Mouse (Mus musculus): ENCODE data around the gene Rnf24.
"Not testable (repeated sequence)": the region's sequence is repeated elsewhere in the genome, so short reads cannot be mapped to it uniquely, and the experiment has no call there.

Gene Rnf24

DNA sequence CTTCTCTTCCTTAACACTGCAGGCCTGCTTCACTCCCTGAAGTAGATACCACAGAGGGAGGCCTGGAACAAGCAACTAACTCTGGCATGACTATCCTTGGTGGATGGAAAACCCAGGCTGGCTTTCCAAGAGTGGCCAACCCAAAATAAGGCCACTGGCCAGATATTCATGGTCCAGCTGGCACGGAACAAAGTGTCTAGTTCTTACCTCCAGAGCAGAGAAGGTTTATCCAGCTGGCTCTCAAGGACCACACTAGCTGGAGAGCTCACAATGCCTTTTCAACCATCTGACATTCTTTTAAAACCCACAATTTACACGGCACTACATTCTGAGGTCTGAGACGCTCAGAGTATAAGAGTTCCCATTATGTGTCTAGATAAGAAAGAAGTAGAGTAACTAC lies 8.2 kb downstream of the Rnf24 start:
- DNase-seq (ENCODE audit: low spot score in 2 of 2) = peak; percentile 57 to 62

DNA sequence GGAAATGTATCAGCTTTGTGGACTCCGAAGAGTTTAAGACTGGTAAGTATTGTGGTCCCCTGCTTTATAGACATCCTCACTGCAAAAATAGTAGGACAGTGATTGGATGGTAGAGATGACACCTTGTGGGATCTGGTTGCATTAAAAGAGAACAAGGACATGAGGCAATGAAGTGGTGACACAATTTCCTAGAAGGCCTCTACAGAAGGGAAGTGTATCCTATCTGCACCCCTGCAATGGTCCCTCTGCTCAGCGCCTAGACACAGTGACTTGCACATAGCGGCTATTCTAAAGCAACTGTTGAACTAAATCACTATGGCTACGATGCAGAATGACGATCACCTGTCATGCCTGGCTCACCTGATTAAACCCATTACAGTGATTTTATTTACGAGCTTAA lies 15.1 kb downstream of the Rnf24 start:
- DNase-seq (ENCODE audit: low spot score in 2 of 2) = no peak

DNA sequence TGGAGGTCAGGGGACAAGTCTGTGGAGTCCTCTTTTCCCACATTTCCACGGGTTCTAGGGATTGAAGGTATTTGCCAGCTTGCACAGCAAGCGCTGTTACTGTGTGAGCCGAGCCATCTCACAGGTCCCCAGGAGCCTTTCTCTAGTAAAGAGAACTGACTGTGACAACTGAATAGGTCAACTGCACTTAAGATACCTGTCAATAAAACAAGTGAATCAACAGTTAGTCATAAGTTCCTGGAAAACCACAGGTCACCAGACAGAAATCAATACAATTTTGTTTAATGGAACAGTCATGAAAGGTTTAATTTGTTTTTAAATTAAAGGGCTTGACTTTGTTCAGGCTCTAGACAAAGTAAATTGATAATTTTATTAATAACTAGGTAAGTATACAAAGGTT lies 22.1 kb downstream of the Rnf24 start:
- no peak for DNase-seq (ENCODE audit: low spot score in 2 of 2)

DNA sequence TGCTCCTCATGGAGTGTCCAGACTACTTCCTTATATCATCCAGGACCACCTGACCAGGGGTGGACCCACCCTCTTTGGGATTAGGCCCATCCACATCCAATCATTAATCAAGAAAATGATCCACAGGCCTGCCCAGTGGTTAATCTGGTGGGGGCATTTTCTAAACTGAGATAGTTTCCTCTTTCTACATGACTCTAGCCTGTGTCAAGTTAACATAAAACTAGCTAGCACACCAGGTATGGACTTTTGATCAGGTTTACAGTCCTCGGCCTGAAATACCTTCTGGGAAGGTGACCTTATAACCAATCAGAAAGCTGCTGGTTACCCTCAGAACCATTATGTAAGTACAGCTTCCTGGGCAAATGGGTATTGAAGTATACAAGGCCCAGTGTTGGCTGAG lies 23.7 kb downstream of the Rnf24 start:
- no peak for DNase-seq (ENCODE audit: low spot score in 2 of 2)

DNA sequence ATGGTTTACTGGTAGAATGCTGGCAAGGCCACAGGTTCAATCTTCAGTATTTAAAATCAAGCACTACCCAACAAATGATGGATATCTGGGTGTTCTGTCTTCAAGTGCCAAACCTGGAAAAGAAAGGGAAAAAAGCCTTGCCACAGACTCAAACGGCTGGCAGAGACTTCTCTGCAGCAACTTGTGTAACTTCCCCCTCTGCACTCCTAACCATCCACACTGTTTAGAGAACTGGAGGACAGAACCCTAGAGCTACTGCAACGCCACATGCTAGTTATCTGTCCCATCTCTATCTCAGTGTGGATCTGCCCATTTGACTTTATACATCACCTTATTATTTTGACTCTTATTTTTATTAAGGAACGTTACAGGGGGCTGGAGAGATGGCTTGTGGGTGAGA lies 26.6 kb downstream of the Rnf24 start:
- DNase-seq (ENCODE audit: low spot score in 2 of 2) = no peak

DNA sequence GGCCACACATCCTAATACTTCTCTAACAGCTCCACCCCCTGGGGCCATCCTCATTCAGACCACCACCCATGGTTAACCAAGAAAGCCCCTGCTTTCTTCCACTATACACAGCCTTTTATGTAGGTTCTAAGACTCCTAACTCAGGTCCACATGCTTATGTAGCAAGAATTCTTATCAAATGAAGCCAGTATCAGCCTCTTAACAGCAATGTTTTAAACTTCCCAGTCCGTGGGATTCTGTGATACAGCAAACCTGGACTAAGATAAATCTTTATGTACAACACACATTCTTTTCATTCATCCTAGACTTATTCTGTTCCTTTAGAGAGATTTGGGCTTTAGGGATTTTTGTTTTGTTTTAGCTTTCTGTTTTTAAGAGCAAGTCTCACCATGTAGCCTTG lies 29.0 kb downstream of the Rnf24 start:
- no peak for DNase-seq (ENCODE audit: low spot score in 2 of 2)

DNA sequence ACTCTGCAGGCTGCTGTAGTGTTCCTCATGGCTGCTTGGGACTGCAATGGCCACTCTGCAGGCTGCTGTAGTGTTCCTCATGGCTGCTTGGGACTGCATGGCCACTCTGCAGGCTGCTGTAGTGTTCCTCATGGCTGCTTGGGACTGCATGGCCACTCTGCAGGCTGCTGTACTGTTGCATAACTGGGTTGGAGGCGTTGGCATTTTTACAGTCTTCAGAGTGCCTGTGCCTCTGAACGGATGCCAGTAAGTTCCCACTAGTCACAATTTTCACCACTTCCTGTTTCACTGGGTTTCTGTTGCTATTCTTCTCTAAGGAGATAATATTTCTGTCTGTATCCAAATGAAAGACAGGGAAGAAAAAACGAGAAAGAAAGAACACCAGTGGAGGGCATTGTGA lies 31.5 kb downstream of the Rnf24 start:
- DNase-seq (ENCODE audit: low spot score in 2 of 2) = peak; percentile 66 to 72

DNA sequence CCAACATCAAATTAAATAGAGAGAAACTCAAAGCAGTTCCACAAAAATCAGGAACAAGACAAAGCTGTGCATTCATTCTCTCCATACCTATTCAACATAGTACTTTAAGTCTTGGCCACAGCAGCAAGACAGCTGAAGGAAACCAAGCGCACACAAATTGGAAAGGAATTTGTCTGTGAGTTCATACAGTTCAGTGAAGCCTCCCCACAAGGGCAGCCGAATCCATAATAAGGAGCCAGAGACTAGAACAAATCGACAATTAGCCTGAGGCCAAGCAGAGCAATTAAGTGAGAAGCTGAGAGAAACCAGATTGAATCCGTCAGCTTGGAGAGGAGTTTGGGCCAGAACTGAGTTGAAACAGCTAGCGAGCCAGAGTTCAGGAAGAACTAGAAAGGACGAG lies 33.3 kb downstream of the Rnf24 start:
- DNase-seq (ENCODE audit: low spot score in 2 of 2) = no peak

DNA sequence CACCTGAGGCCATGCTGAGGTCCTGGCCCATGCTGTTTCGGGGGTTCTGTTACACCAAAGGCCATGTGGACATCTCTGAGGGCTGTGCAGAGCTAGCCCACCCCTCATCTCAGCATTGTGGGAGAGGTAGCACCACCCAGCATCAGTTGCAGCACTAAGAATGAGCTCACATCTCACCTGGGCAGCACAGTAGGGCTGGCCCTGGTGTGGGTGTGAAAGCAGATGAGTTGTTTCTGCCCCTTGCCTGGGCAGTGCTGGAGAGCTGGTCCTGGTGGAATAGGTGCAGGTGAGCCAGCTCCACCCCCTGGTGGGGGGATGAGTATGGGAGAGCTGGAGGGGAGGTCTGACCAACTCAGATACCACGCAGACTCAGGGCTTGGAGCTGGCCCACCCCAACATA lies 36.5 kb downstream of the Rnf24 start:
- DNase-seq (ENCODE audit: low spot score in 2 of 2) = no peak

DNA sequence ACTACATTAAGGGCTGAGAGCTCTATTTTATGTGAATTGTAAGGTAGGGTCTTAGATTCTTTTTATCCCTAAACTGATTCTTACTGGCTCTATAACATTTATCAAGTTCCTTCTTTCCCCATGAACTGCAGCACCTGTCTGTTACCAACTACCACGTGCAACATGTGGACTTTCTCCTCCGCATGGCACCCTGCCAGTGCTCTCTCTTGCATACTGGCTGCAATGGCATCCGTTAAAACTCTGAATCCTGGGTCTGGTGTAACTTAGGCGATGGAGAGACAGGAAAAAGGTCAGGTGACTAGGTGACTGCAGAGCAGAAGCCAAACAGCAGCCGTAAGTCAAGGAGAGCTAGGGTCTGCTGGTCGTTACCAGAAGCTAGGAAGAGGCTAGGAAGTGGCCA lies 43.4 kb downstream of the Rnf24 start:
- DNase-seq (ENCODE audit: low spot score in 2 of 2) = no peak

DNA sequence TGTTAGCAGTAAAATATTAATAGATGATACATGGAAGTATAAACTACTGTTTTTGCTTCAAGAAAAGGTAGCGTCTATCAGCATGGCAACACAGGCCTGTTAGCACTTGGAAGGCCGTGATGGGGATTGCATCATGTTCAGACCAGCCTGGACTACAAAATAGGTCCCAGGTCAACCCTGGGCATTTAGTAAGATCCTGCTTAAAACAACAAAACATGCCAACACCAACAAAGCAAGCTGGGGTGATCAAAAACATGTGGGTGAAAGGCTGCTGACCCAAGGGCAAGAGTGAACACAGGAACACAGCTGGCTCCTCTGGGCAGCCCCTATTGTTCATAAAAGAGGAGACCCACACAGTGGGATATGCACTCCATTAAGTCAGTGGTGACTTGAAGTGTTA lies 44.9 kb downstream of the Rnf24 start:
- DNase-seq (ENCODE audit: low spot score in 2 of 2) = no peak

DNA sequence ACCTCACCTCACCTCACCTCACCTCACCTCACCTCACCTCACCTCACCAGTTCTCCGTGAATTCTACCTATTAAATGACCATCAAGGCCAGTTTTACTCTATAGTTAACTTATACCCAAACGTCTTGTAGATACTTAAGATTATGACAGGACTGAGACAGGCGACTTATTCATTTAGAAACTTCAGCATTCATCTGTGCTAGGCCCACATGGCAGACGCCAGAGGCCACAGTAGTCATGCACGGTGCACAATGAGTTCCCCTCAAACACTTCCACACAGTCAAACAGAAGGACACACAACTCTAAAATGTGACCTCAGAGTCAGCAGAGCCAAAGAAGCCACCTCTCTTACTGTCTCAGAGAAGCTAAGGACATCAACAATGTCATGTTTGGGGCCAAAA lies 45.3 kb downstream of the Rnf24 start:
- DNase-seq (ENCODE audit: low spot score in 2 of 2) = no peak

DNA sequence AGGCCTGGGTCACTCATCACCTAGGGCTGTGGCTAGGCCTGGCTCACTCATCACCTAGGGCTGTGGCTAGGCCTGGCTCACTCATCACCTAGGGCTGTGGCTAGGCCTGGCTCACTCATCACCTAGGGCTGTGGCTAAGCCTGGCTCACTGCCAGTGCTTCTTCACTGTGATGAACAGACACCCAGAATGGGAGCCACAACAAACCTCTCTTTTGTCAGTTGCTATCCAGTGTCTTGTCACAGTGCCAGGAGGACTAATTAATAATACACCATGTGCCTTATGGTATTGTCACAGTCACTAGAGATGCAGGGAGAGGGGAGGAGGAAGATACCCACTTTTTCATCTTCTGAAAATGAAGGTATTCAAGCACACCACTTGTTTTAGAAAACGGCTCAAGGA lies 47.5 kb downstream of the Rnf24 start:
- DNase-seq (ENCODE audit: low spot score in 2 of 2) = not testable (repeated sequence)

DNA sequence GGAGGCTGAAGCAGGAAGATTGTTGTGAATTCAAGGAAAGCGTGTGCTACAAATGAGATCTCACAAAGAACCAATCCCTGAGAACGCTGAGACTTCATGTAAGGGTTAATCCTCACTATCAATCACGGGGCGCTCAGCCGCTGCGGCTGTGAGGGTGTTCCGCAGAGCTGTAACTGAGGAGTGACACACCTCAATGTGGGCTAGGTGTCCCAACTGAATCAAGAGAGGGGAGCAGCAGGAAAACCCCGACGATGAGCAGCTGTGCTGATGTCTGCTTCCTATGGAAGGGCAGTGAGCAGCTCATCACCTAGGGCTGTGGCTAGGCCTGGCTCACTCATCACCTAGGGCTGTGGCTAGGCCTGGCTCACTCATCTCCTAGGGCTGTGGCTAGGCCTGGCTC lies 48.2 kb downstream of the Rnf24 start:
- no peak for DNase-seq (ENCODE audit: low spot score in 2 of 2)

DNA sequence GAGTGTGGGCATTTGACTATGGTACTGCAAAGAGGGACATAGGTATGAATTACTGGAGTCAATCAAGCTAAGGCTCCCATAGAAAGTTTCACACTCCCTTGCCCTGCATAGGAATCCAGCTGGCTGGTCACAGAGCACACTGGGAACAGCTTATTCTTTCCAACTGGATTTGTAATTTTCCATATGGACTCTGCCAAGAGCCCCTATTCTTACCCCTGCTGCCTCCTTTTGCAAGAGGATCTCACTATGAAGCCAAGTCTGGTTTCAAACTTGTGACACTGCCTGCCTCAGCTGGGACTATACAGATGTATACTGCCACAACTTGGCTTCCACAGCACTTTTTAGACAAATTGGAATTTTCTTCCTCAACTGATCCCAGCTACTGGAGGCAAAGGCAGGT lies 51.1 kb downstream of the Rnf24 start:
- peak; percentile 6 to 44 for DNase-seq (ENCODE audit: low spot score in 2 of 2)

DNA sequence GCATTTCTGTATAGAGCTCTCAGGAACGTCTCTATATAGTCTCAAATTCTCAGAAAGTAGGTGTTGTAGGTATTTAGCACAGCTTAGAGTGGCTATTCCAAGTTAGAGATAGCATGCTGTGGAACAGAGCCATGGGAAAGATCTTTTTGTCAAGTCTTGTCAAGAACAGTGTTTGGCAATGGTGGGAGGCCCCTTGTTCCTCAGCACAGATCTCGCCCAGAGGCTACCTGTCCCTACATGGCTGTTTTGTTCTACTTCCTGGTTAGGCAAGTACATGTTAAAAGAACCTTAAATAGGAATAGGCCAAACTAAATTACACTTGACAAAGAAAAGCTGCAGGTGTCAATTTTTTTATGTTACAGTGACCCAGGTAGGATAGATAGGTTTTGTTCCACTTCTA lies 52.2 kb downstream of the Rnf24 start:
- no peak for DNase-seq (ENCODE audit: low spot score in 2 of 2)

DNA sequence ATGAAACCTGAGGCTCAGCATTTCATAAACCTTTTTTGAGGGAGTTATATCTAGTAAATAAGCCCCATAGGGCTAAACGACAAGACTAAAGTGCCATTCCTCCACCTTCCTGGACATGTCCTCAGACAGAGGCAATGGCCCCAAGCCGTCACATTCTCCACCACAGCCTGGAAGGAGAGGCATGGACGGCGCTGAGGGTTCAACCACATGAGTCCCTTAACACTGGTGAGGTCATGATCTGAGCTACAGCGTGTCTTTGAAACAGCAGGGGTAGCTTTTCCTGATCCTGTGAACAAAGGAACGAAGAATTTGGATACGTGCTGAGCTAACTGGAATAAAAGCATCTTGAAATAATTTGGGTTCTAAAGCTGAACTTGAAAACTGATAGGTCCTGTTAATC lies 54.0 kb downstream of the Rnf24 start:
- DNase-seq (ENCODE audit: low spot score in 2 of 2) = not testable (repeated sequence)

DNA sequence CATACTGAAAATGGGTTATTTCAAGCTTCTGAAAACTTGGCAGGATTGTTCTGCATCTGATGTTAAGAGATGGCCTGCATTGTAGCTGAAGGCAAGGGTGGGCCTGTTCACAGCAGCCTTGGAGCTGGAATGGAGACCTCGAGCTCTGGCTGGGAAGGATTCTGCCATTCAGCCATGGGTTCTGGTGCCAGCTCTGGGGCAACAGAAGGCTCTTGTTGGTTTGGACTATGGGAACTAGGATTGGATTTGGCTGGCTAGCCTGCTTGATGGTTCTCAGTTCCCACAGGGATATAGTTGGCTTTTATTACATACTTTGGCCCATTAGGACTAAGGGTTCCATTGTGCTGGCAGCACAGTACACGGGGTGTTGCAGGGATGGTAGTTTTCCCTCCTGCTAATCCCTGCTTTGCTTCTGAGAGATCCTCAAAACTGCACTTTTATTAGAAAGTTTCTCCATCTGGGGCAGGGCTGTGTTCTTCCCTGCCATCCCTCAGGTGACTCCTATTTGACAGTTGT lies 55.9 kb downstream of the Rnf24 start:
- no peak for DNase-seq (ENCODE audit: low spot score in 2 of 2)

DNA sequence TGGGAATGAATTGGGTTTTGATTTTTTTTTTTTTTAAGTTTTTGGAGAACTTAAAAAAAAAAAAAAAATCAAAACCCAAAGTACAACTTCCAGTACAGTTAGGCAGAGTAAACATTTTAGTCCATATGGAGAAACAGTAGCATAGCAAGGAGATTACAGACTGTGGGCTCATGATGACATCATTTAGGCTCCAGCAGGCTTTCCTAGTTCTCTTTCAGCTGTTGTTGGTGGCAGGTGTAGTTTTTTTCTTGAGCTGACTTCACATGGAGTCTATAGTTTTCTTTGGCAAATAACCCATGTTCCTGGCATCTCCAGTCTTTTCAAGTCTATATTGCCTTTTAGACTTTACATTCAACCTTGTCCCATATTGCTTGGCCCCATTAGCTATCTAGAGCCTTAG lies 62.0 kb downstream of the Rnf24 start:
- no peak for DNase-seq (ENCODE audit: low spot score in 2 of 2)

DNA sequence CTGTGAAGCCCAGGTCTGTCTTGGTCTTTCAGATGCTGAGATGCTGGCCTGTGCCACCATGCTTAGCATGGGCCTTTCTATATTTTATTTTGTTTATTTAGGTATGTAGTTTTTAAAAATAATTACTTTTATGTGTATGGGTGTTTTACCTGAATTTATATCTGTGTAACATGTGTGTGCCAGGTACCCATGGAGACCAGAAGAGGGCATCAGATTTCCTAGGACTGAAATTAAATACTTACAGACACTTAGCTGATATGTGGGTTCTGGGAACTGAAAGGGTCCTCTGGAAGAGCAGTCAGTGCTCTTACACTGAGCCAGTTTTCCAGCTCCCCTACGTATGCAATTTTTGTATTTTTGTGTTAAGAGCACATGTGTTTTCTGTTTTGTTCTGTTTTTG lies 66.4 kb downstream of the Rnf24 start:
- no peak for DNase-seq (ENCODE audit: low spot score in 2 of 2)

DNA sequence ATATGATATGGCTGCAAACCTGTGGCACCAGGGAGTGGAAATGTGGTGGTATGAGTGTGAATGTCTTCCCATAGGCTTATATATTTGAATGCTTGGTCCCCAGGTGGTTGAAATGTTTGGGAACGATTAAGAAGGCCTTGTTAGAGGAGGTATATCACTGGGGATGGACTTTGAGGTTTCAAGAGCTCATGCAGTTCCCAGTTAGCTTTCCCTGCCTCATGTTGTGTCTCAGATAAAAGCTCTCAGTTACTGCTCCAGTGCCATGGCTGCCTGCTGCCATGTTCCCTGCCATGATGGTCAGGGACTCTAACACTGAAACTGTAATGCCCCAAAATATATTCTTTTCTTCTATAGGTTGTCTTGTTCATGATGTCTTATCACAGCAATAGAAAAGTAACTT lies 71.1 kb downstream of the Rnf24 start:
- DNase-seq (ENCODE audit: low spot score in 2 of 2) = no peak

DNA sequence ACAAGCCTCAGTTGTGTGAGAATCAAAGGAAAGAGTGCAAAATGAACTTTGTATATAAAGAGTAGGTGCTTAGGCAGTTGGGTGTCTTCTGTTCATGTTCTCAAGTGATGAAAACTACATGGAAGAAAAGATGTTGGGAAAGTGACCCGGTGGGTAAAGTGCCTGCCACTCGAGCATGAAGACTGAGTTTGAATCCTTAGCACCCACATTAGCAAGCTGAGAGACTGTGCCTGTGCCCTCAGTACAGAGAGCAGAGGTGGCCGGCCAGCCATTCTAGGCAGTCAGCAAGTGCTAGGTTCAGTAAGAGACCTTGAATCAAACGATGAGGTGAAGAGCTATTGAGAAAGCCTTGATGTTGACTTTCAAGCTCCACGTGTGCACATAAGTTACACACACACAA lies 76.0 kb downstream of the Rnf24 start:
- no peak for DNase-seq (ENCODE audit: low spot score in 2 of 2)

DNA sequence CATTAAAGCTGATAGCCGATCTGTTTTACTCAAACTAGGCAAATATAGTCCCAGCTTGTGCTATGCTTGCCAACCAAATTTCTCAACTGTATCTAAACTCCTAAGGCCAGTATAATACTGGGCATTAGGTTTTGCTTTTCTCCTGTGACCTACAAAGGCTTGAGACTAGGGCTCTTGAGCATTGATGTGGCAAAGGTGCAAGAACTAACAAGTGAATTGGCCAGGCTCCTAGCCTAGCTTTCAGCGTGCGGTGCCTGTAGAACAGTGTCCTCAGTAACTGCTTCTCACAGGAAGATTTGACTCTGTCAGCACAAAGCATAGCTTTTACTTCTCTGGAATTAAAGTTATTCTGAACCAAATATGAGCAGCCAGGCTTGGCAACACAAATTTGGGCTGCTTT lies 77.2 kb downstream of the Rnf24 start:
- DNase-seq (ENCODE audit: low spot score in 2 of 2) = no peak

DNA sequence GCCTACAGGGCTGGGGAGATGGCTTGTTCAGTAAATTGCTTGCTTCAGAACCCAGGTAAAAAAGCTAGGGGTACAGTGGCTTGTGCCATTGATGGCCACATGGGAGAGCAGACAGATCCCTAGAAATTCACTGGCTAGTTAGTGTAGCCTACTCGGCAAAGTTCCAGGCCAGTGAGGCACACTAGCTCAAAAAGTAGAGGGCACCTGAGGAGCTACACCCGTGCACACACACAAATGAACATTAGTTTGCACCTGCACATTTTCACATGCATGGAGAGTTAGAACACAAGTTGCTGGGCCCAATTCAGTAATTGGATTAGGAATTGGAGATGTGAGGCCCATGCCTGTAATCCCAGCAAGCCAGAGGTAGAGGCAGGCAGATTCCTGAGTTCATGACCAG lies 87.6 kb downstream of the Rnf24 start:
- DNase-seq (ENCODE audit: low spot score in 2 of 2) = no peak

DNA sequence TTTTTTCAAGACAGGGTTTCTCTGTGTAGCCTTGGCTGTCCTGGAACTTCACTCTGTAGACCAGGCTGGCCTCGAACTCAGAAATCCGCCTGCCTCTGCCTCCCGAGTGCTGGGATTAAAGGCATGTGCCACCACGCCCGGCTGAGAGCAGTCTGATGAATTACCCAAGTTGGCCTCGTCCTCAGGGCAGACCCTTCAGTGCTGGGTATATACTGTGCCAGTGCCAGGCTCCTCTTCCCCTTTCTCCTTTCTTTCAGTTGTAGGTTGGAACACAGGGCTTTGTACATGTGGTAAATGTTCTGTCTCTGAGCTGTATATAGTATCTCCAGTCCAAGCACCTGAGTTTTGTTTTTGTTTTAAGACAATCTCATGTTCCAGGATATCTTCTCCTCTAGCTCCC lies 88.7 kb downstream of the Rnf24 start:
- no peak for DNase-seq (ENCODE audit: low spot score in 2 of 2)

Data from heart, adult 9 months (tissue).